Mouse (Mus musculus) intestine, embryonic 16.5 days (tissue): ENCODE data around the gene Oca2. TPM values are rescaled to one million over a fixed set of nuclear protein-coding genes. Genes with fewer than 3 reads are reported as not detected.

Source experiments
- ATAC-seq: fragments of 200-750 bp; cut with Nextera tagmentation; 2 replicates; pipeline ENCODE4 v1.8.0; 2017; ENCODE audit warnings: moderate TSS enrichment, moderate library complexity
- H3K27ac ChIP-seq: fragments of 300-500 bp; sonication (generic); 2 replicates; pipeline ENCODE4 v1.5.1; 2014; ENCODE audit warnings: mild to moderate bottlenecking, low read length
- H3K27me3 ChIP-seq: fragments of 300-500 bp; sonication (generic); replicated peaks from 2 replicates; pipeline ENCODE4 v1.6.1; 2014; ENCODE audit warnings: low read length, control low read depth, mixed read lengths; ENCODE audit not compliant: control insufficient read depth, insufficient read depth
- H3K36me3 ChIP-seq: fragments of 300-500 bp; sonication (generic); 2 replicates; pipeline ENCODE4 v1.6.1; 2014; ENCODE audit warnings: low read length, control low read depth; ENCODE audit not compliant: control insufficient read depth, insufficient read depth
- H3K4me1 ChIP-seq: fragments of 300-500 bp; sonication (generic); 2 replicates; pipeline ENCODE4 v1.6.1; 2014; ENCODE audit warnings: low read length, control low read depth, mixed read lengths; ENCODE audit not compliant: control insufficient read depth, insufficient read depth
- H3K4me2 ChIP-seq: fragments of 300-500 bp; sonication (generic); 2 replicates; pipeline ENCODE4 v1.6.1; 2014; ENCODE audit warnings: low read depth, low read length, control low read depth
- H3K4me3 ChIP-seq: fragments of 300-500 bp; sonication (generic); 2 replicates; pipeline ENCODE4 v1.5.1; 2014; ENCODE audit warnings: mild to moderate bottlenecking, low read length
- H3K9ac ChIP-seq: fragments of 300-500 bp; sonication (generic); 2 replicates; pipeline ENCODE4 v1.6.1; 2014; ENCODE audit warnings: low read depth, low read length
- H3K9me3 ChIP-seq: fragments of 300-500 bp; sonication (generic); 2 replicates; pipeline ENCODE4 v1.6.1; 2016; ENCODE audit warnings: low read length, control low read depth; ENCODE audit not compliant: control insufficient read depth
- WGBS: fragments of 180-500 bp; shearing (Covaris S2); extraction: QIAGEN DNeasy Blood & Tissue Kit; methylation state at CpG from one replicate; pipeline ENCODE4 v1.1.7; 2014; 5-methylcytosine and 5-hydroxymethylcytosine counted together
- polyA plus RNA-seq: library from polyadenylated mRNA; unstranded; fragments of >200 nt; fragmentation: Nextera tagmentation; extraction: Ambion mirVana; gene quantifications from 2 replicates; pipeline ENCODE4 v1.2.1, GENCODE M21; 2015

The Oca2 gene
- polyA plus RNA-seq, 1 experiment from 2014 or later: 0.13 TPM

DNA sequence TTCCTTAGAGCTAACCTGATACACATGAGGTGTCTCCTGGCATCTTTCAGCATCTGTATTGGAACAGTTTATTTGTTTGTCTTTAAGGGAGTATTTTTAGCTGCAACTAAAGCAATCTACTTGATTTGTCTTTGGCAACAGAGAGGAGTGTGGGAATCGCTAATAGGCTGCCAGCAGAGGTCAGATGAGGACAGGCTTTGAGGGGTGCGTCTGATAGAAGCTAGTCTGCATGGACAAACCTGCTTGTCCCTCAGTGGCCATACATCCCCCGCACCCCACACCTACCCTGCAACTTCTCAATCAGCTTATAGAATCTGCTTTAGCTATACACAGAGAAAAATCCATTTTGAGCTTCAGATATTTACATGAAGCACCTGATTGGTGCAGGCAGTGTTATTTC, 109.0 kb downstream of the Oca2 start:
- no peak for ATAC-seq
- H3K4me2 ChIP-seq: no peak overlapping the region
- 47% methylated on average over 3 of the region's 3 CpGs for WGBS
- H3K4me1 ChIP-seq: no peaks in the 10 kb centered on the region
- H3K27me3 ChIP-seq: no peaks in the 10 kb centered on the region
- no peak overlapping the region for H3K27ac ChIP-seq
- H3K36me3 ChIP-seq: no peaks in the 10 kb centered on the region
- no peaks in the 10 kb centered on the region for H3K9me3 ChIP-seq
- no peak overlapping the region for H3K9ac ChIP-seq
- no peak overlapping the region for H3K4me3 ChIP-seq

DNA sequence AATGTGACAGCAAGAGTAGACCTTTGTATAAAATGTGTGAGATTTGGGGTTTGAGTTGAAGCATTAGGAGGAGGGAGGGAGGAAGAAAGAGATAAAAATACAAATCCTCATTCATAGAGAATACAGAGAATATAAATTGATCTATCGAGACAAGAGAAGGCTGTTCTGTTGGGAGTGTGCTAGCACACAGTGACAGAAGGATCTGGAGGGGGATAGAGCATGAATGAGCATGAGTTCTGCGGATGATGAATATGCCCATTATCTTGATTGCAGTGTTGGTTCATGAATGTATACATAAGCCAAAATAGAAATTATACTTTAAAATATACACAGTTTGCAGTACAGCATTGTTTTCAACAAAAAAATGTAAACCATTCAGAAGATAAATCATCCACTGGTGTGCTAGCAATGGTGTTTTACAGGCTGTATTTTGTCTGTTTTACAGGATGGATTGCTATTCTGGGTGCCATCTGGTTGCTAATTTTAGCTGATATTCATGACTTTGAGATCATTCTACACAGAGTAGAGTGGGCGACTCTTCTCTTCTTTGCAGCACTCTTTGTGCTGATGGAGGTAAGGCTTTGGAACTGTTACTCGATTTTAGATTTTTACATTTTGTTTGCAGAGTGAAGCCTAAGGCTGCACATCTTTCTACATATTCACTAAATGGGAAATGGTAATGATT, 117.2 kb downstream of the Oca2 start:
- no peaks in the 10 kb centered on the region for H3K9me3 ChIP-seq
- no peak overlapping the region for H3K27ac ChIP-seq
- no peak overlapping the region for H3K4me2 ChIP-seq
- no peak overlapping the region for H3K9ac ChIP-seq
- 73% methylated on average over 4 of the region's 4 CpGs for whole genome bisulfite sequencing
- no peak for ATAC-seq
- no peak overlapping the region for H3K4me3 ChIP-seq
- H3K36me3 ChIP-seq: no peaks in the 10 kb centered on the region
- no peaks in the 10 kb centered on the region for H3K27me3 ChIP-seq
- no peaks in the 10 kb centered on the region for H3K4me1 ChIP-seq

DNA sequence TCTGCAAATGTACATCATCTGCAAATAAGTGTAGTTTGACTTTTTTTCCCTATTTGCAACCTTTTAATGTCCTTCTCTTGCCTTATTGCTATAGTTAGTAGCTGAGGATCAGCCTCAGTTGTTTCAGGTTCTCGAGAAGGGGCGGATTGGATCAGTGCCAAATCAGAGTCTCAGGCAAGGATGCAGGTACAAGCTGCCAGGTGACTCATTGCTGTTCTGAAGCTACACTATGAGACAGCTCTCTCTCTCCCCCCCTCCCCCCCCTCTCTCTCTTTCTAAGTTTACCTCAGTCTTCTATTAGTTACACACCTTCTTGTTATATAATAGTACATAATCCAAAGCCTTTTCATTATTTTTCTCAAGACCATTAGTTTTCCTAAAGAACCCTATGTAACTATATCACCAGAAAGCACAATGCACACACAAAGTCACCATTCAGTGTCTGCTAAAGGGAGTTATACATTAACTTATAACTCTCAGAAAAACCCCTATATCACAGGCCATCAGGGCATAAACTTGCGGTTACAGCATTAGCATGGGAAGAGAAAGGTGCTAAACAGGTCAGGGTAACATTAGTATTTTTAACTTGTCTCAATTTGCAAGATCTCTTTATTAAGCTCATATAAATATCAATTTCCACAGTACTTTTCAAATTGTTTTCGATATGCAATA, 142.3 kb downstream of the Oca2 start:
- no peak overlapping the region for H3K4me3 ChIP-seq
- H3K9me3 ChIP-seq: no peaks in the 10 kb centered on the region
- no peaks in the 10 kb centered on the region for H3K36me3 ChIP-seq
- WGBS: 75% methylated on average over 4 of the region's 4 CpGs
- peak; percentile 93 for ATAC-seq
- H3K4me1 ChIP-seq: no peaks in the 10 kb centered on the region
- H3K9ac ChIP-seq: no peak overlapping the region
- no peak overlapping the region for H3K4me2 ChIP-seq
- no peak overlapping the region for H3K27ac ChIP-seq
- H3K27me3 ChIP-seq: no peaks in the 10 kb centered on the region

DNA sequence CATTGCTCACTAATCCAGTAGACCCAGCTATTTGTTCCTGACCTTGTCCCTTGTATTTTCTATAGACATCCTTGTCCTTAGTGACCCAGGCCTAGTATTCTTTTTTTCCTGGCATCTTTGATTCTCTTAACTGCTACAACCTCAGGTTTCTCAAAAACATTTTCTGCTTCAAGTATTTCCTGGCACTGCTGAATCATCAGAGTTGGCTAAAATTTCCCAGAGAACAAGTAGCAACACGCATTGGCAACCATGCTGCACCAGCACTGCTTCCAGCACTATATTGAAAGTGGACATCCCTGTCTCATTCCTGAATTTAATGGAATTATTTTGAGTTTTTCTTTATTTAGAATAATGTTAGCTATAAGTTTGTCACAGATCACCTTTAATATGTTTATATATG, 143.1 kb downstream of the Oca2 start:
- no peaks in the 10 kb centered on the region for H3K9me3 ChIP-seq
- no peaks in the 10 kb centered on the region for H3K36me3 ChIP-seq
- no peak overlapping the region for H3K9ac ChIP-seq
- no peak overlapping the region for H3K27ac ChIP-seq
- WGBS: 92% methylated on average over 1 of the region's 1 CpGs
- ATAC-seq: no peak
- H3K27me3 ChIP-seq: no peaks in the 10 kb centered on the region
- no peak overlapping the region for H3K4me2 ChIP-seq
- H3K4me3 ChIP-seq: no peak overlapping the region
- H3K4me1 ChIP-seq: no peaks in the 10 kb centered on the region

DNA sequence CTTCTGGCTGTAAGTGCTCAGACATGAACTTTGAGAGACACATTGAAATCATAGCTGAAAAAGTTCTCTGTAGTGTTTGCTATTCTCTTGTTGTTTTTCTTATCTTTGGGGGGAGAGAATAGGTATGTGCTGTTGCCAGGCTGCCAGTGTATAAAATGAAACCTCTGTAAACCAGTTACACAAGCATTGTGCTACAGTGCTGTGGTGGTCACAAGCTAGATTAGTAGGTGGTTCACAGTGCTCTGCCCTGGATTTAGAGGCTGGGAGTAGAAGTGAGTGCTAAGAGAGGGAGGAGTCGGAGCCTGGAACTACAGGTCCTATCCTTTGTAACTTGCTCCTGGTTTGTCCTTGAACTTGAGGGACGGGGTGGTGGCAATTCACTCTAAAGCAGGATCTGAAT, 148.7 kb downstream of the Oca2 start:
- no peaks in the 10 kb centered on the region for H3K9me3 ChIP-seq
- H3K4me1 ChIP-seq: no peaks in the 10 kb centered on the region
- whole genome bisulfite sequencing: 58% methylated on average over 2 of the region's 2 CpGs
- no peak overlapping the region for H3K9ac ChIP-seq
- H3K36me3 ChIP-seq: no peaks in the 10 kb centered on the region
- no peaks in the 10 kb centered on the region for H3K27me3 ChIP-seq
- no peak for ATAC-seq
- no peak overlapping the region for H3K4me2 ChIP-seq
- no peak overlapping the region for H3K4me3 ChIP-seq
- H3K27ac ChIP-seq: no peak overlapping the region

DNA sequence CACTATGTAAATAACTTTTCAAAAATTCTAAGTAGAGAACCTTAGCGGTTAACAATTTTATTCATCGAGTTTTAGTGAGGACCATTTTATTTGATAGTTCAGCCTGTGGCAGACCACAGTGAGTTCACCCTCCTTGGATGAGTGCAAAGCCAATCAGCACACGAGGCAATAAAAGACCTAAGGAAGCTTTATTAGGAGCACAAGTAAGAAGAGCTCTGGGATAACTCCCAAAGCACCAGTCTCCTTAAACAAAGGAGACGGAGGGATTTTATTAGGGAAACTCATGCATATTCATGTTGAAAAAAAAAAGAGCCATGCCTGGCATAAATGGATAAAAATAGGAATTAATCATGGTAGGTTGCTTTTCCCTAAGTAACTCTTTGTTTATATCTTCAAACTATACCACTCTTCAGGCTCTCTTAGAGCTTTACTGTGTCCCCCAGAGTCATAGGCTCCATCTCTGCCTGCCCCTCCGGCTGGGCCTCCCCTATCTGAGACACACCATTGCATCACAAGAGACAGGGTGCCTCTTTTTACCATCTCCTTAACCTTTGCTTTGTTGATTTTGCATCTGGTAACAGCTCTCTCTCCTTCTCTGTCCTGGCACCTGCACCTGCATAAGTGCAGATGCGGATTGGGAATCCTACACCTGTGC, 178.7 kb downstream of the Oca2 start:
- Histone ChIP-seq H3K9ac (no peak overlapping the region), H3K27ac (no peak overlapping the region), H3K4me3 (no peak overlapping the region), H3K27me3 (no peaks in the 10 kb centered on the region), H3K4me2 (no peak overlapping the region), H3K36me3 (no peaks in the 10 kb centered on the region), H3K9me3 (no peaks in the 10 kb centered on the region), H3K4me1 (no peaks in the 10 kb centered on the region)
- WGBS: 61% methylated on average over 6 of the region's 6 CpGs
- ATAC-seq: no peak

DNA sequence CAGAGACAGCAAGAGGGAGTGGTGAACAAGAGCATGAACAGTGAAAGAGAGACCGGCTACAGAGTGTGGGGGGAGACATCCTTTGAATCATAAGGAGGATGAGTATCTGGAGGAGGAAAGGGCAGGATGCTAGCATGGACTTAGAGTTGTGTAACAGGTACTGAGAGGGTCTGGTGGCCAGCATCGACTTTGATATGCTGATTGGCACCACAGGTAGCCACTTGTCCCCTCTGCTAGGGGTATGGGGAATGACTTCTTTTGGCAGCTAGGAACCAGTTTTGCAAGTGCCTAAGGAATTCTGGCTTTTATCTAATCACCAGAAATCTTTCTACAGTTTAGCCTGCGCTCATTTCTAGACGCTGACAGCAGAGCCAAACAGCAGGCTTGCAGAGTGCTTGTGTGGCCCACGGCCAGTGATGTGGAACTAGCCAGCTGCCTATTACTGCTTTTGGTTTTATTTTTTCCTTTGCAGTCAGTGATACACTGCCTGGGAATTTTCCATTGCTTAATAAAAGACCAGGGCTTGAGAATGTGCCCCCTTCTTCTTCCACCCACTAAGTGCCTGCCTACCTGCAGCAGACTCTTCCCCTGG, 179.8 kb downstream of the Oca2 start:
- Histone ChIP-seq H3K4me1 (no peaks in the 10 kb centered on the region), H3K9me3 (no peaks in the 10 kb centered on the region), H3K27me3 (no peaks in the 10 kb centered on the region), H3K9ac (no peak overlapping the region), H3K4me3 (no peak overlapping the region), H3K36me3 (no peaks in the 10 kb centered on the region), H3K4me2 (no peak overlapping the region), H3K27ac (no peak overlapping the region)
- WGBS: 24% methylated on average over 5 of the region's 5 CpGs
- ATAC-seq: no peak

DNA sequence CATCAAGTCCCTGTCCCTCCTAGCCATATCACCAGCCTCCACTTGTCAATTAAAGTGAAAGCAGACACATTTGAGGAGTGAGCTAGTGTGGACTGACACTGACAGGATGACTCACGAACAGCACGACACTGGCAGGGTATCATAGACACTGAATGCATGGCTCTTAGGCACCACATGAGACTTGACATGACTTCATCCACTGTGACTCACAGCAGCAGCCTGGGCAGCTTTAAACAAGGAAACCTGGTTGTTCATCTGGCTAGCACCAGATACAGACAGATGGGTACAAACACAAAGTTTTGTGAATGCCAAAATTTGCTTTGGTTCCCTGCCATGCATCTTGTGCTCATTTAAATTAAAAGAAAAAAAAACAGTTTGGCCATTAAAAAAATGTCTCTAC, 182.4 kb downstream of the Oca2 start:
- no peak overlapping the region for H3K9ac ChIP-seq
- H3K27me3 ChIP-seq: no peaks in the 10 kb centered on the region
- H3K36me3 ChIP-seq: no peaks in the 10 kb centered on the region
- H3K4me2 ChIP-seq: no peak overlapping the region
- no peaks in the 10 kb centered on the region for H3K4me1 ChIP-seq
- H3K9me3 ChIP-seq: no peaks in the 10 kb centered on the region
- no peak overlapping the region for H3K4me3 ChIP-seq
- no peak overlapping the region for H3K27ac ChIP-seq
- no peak for ATAC-seq
- WGBS: 68% methylated on average over 2 of the region's 2 CpGs

DNA sequence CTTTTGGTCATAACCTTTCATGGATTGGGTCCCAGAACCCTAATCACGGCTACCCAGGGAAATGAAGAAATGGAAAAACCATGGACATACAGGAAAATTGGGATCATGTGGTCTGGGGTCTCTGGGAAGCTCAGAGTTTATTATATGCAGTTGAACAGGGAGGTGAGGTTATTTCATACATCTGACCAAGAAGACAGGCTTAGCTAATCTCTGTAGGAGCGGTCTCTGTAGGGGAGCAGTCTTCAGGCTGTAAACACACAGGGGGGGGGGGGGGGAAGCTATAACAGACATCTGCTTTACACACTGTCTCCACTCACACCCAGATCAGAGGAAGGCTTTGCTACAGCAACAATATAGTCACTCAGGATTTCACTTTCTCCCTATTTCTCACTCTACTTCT, 184.0 kb downstream of the Oca2 start:
- H3K4me3 ChIP-seq: no peak overlapping the region
- no peak overlapping the region for H3K27ac ChIP-seq
- WGBS: 62% methylated on average over 2 of the region's 2 CpGs
- H3K36me3 ChIP-seq: no peaks in the 10 kb centered on the region
- H3K4me1 ChIP-seq: no peaks in the 10 kb centered on the region
- H3K4me2 ChIP-seq: no peak overlapping the region
- H3K27me3 ChIP-seq: no peaks in the 10 kb centered on the region
- H3K9me3 ChIP-seq: no peaks in the 10 kb centered on the region
- ATAC-seq: no peak
- no peak overlapping the region for H3K9ac ChIP-seq
